Mouse (Mus musculus) hematopoietic multipotent progenitor cell, adult 10-12 weeks (in vitro differentiated cells): ENCODE results near the gene Zfp420. TPM values are rescaled to one million over a fixed set of nuclear protein-coding genes. Genes with fewer than 3 reads are reported as not detected.

Experiments
- polyA plus RNA-seq: library from polyadenylated mRNA; stranded (reverse); fragments of >175 nt; gene quantifications from 2 replicates; pipeline ENCODE4 v1.2.3, GENCODE M21; 2012; ENCODE audit warnings: low replicate concordance

The Zfp420 gene
- 0.18 and 0.53 TPM in 2 replicates for polyA plus RNA-seq

GRCm38 (mm10) chr7:29859532-29860517 is at the start of gene Zfp420:
Gene Zfp420 (plus strand): TSS chr7:29859979.

GRCm38 (mm10) chr7:29815910-29816429 is 43.8 kb upstream of the Zfp420 start, which contains the start of gene Zfp790:
Gene Zfp790 (plus strand): TSS chr7:29816114.

GRCm38 (mm10) chr7:29853219-29853842 is 6.4 kb upstream of the Zfp420 start, which contains the start of gene Zfp940:
Gene Zfp940 (minus strand): TSS chr7:29853669.

GRCm38 (mm10) chr7:29905966-29906681 is 46.3 kb downstream of the Zfp420 start, which contains the start of gene Zfp27:
Gene Zfp27 (minus strand): TSS chr7:29906572.

GRCm38 (mm10) chr7:29908130-29908950 is 48.6 kb downstream of the Zfp420 start, which contains the start of gene Zfp383:
Gene Zfp383 (plus strand): TSS chr7:29908223.

Other genes starting within 250 kb of the Zfp420 start
- gene Catsperg2, start 132.9 kb upstream of the Zfp420 start, polyA plus RNA-seq: 0.06 and 0.13 TPM in 2 replicates
- 1.2 and 4.8 TPM in 2 replicates for gene Zfp84, start 91.4 kb upstream of the Zfp420 start, polyA plus RNA-seq
- gene Zfp30, start 76.0 kb upstream of the Zfp420 start, polyA plus RNA-seq: 1.0 and 1.3 TPM in 2 replicates
- 0.53 and 0.97 TPM in 2 replicates for gene Zfp790, start 43.9 kb upstream of the Zfp420 start, polyA plus RNA-seq
- gene Zfp940, start 6.3 kb upstream of the Zfp420 start, polyA plus RNA-seq: 0.21 TPM in 1 of 2 replicates, not detected in the other
- gene Zfp27, start 46.6 kb downstream of the Zfp420 start, polyA plus RNA-seq: 0.48 and 0.52 TPM in 2 replicates
- gene Zfp383, start 48.2 kb downstream of the Zfp420 start, polyA plus RNA-seq: 0.18 and 0.31 TPM in 2 replicates
- gene Zfp74, start 94.1 kb downstream of the Zfp420 start, polyA plus RNA-seq: 3.1 and 10.3 TPM in 2 replicates
- gene Zfp568, start 124.0 kb downstream of the Zfp420 start, polyA plus RNA-seq: 1.4 and 3.4 TPM in 2 replicates
- gene Zfp14, start 191.4 kb downstream of the Zfp420 start, polyA plus RNA-seq: 0.10 and 0.27 TPM in 2 replicates
- 0.17 and 0.33 TPM in 2 replicates for gene Zfp82, start 212.9 kb downstream of the Zfp420 start, polyA plus RNA-seq
- gene Gm26920, start 230.4 kb downstream of the Zfp420 start, polyA plus RNA-seq: not detected in 2 replicates
- gene Zfp566, start 230.5 kb downstream of the Zfp420 start, polyA plus RNA-seq: 0.85 and 3.5 TPM in 2 replicates
- 0.83 and 1.9 TPM in 2 replicates for gene Zfp260, start 234.8 kb downstream of the Zfp420 start, polyA plus RNA-seq